Mouse (Mus musculus) cerebellum, adult 2 months (tissue): ENCODE measurements around the gene Prkar2b.

ENCODE experiments used
- CTCF ChIP-seq: fragments of 200-500 bp; IDR thresholded peaks from 2 replicates; pipeline ENCODE4 v1.5.1; 2011; ENCODE audit warnings: low read depth, mild to moderate bottlenecking, control low read depth, low read length, moderate library complexity, borderline replicate concordance; ENCODE audit not compliant: insufficient read depth
- POLR2A ChIP-seq: fragments of 200-500 bp; IDR thresholded peaks from 2 replicates; pipeline ENCODE4 v1.6.1; 2011; ENCODE audit warnings: low read length, control low read depth, borderline replicate concordance; ENCODE audit not compliant: insufficient read depth

DNA sequence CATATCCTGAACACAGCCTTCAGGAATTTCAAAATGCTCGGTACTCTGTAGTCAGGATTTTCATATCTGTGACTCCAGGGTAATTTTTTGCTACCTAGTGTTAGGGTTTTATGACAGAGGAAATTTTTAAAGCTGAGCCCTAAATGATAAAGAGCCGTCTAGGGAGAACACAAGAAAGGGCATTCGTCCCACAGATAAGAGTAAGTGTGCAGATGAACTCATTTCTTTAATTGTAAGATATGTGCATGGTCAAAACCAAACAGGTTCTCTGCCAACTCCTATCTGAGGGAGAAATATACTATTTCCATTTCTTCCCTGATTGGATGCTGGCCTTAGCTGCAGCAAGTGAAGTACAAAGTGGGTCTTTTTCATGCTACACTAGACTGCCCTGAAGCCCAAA lies 137.0 kb downstream of the Prkar2b start:
- TF ChIP-seq CTCF, result no peak
- TF ChIP-seq POLR2A, result no peak
